Mouse (Mus musculus) heart, postnatal 0 days (tissue): ENCODE measurements around the gene Magi1. TPM values are rescaled to one million over a fixed set of nuclear protein-coding genes. Genes with fewer than 3 reads are reported as not detected.

Experiments used
- ATAC-seq: fragments of 200-750 bp; cut with Nextera tagmentation; 2 replicates; pipeline ENCODE4 v1.8.0; 2017; ENCODE audit warnings: low read depth, moderate number of reproducible peaks, moderate library complexity; ENCODE audit not compliant: insufficient read depth
- DNase-seq: peaks from one replicate; pipeline ENCODE4 v3.0.0-alpha.2; 2016; ENCODE audit warnings: low spot score
- H3K27ac ChIP-seq: fragments of 300-500 bp; sonication (generic); 2 replicates; pipeline ENCODE4 v1.5.1; 2014; ENCODE audit warnings: low read depth, mild to moderate bottlenecking
- H3K27me3 ChIP-seq: fragments of 300-500 bp; sonication (generic); 2 replicates; pipeline ENCODE4 v1.6.1; 2014; ENCODE audit warnings: low read length, mixed read lengths; ENCODE audit not compliant: control insufficient read depth, insufficient read depth
- H3K36me3 ChIP-seq: fragments of 300-500 bp; sonication (generic); replicated peaks from 2 replicates; pipeline ENCODE4 v1.6.1; 2014; ENCODE audit warnings: low read length, mixed read lengths; ENCODE audit not compliant: control insufficient read depth, insufficient read depth
- H3K4me1 ChIP-seq: fragments of 300-500 bp; sonication (generic); 2 replicates; pipeline ENCODE4 v1.6.1; 2014; ENCODE audit warnings: antibody characterized with exemption; ENCODE audit not compliant: control insufficient read depth, insufficient read depth
- H3K4me2 ChIP-seq: fragments of 300-500 bp; sonication (generic); 2 replicates; pipeline ENCODE4 v1.6.1; 2014; ENCODE audit warnings: low read depth, mild to moderate bottlenecking, low read length, moderate library complexity
- H3K4me3 ChIP-seq: fragments of 300-500 bp; sonication (generic); 2 replicates; pipeline ENCODE4 v1.5.1; 2014; ENCODE audit warnings: low read depth, low read length
- H3K9ac ChIP-seq: fragments of 300-500 bp; sonication (generic); replicated peaks from 2 replicates; pipeline ENCODE4 v1.6.1; 2014; ENCODE audit warnings: low read depth, low read length, mixed read lengths
- H3K9me3 ChIP-seq: fragments of 300-500 bp; sonication (generic); replicated peaks from 2 replicates; pipeline ENCODE4 v1.6.1; 2016; ENCODE audit warnings: low read length; ENCODE audit not compliant: control insufficient read depth
- CTCF ChIP-seq: IDR thresholded peaks from 2 replicates; pipeline ENCODE4 v1.5.1; 2016; ENCODE audit warnings: antibody characterized with exemption, control low read depth, low read depth
- EP300 ChIP-seq: IDR thresholded peaks from 2 replicates; pipeline ENCODE4 v1.6.1; 2016; ENCODE audit warnings: antibody characterized with exemption, low read depth
- WGBS: fragments of 180-500 bp; shearing (Covaris S2); extraction: QIAGEN DNeasy Blood & Tissue Kit; methylation state at CpG from one replicate; pipeline ENCODE4 v1.1.7; 2014; 5-methylcytosine and 5-hydroxymethylcytosine counted together
- polyA plus RNA-seq: library from polyadenylated mRNA; unstranded; fragments of >200 nt; fragmentation: Nextera tagmentation; extraction: Ambion mirVana; gene quantifications from 2 replicates; pipeline ENCODE4 v1.2.1, GENCODE M21; 2015
- total RNA-seq: library from RNA; depleted of rRNA; stranded (reverse); fragments of >200 nt; gene quantifications from 2 replicates; pipeline ENCODE4 v1.2.3, GENCODE M21; 2014; ENCODE audit warnings: low replicate concordance

Gene Magi1
- total and polyA plus RNA-seq, 2 experiments from 2014 or later: 4.6 to 15.3 TPM

GRCm38 (mm10) chr6:93962757-93963336 lies 320.9 kb downstream of the Magi1 start:
- Histone ChIP-seq H3K4me1 (peaks cover 25% of the 10 kb centered on the region), H3K36me3 (no peaks in the 10 kb centered on the region), H3K27me3 (no peaks in the 10 kb centered on the region), H3K9me3 (no peaks in the 10 kb centered on the region), H3K4me3 (no peak overlapping the region), H3K27ac (peak overlapping the region; percentile 38), H3K4me2 (no peak overlapping the region), H3K9ac (no peak overlapping the region)
- ATAC-seq (no peak), DNase-seq (no peak)
- TF ChIP-seq CTCF (no peak), EP300 (no peak)
- 70% methylated on average over 5 of the region's 5 CpGs for WGBS

- Histone ChIP-seq H3K9ac (no peak overlapping the region), H3K27me3 (no peaks in the 10 kb centered on the region), H3K4me1 (peaks cover 25% of the 10 kb centered on the region), H3K36me3 (no peaks in the 10 kb centered on the region), H3K9me3 (no peaks in the 10 kb centered on the region), H3K27ac (peak overlapping the region; percentile 56), H3K4me3 (no peak overlapping the region), H3K4me2 (no peak overlapping the region)
- WGBS: 26% methylated on average over 1 of the region's 1 CpGs
- ATAC-seq (peak; percentile 64; the same call in 1 of the 2 replicates), DNase-seq (peak; percentile 50)
- TF ChIP-seq EP300: no peak
- no peak for TF ChIP-seq CTCF
Measured at GRCm38 (mm10) chr6:93961782-93962181, 321.9 kb downstream of the Magi1 start.

GRCm38 (mm10) chr6:93957172-93957571 lies 326.5 kb downstream of the Magi1 start:
- Histone ChIP-seq H3K36me3 (no peaks in the 10 kb centered on the region), H3K4me1 (peaks cover 12% of the 10 kb centered on the region; the same call in 1 of the 2 replicates), H3K9me3 (no peaks in the 10 kb centered on the region), H3K27me3 (no peaks in the 10 kb centered on the region), H3K4me2 (no peak overlapping the region), H3K27ac (no peak overlapping the region), H3K9ac (no peak overlapping the region), H3K4me3 (no peak overlapping the region)
- WGBS: 80% methylated on average over 2 of the region's 2 CpGs
- no peak for DNase-seq
- TF ChIP-seq CTCF: no peak
- TF ChIP-seq EP300: no peak
- no peak for ATAC-seq

GRCm38 (mm10) chr6:93946612-93947011 lies 337.1 kb downstream of the Magi1 start:
- Histone ChIP-seq H3K27ac (peak overlapping the region; percentile 78), H3K4me1 (peaks cover 18% of the 10 kb centered on the region; the same call in 1 of the 2 replicates), H3K9me3 (no peaks in the 10 kb centered on the region), H3K36me3 (no peaks in the 10 kb centered on the region), H3K27me3 (no peaks in the 10 kb centered on the region), H3K9ac (no peak overlapping the region), H3K4me2 (no peak overlapping the region), H3K4me3 (no peak overlapping the region)
- peak; percentile 75 for DNase-seq
- WGBS: 14% methylated on average over 2 of the region's 2 CpGs
- TF ChIP-seq CTCF (no peak), EP300 (no peak)
- peak; percentile 95 for ATAC-seq

- no peak for ATAC-seq
- H3K9me3 ChIP-seq: no peaks in the 10 kb centered on the region
- whole genome bisulfite sequencing: 80% methylated on average over 6 of the region's 6 CpGs
- H3K4me1 ChIP-seq: no peaks in the 10 kb centered on the region
- no peaks in the 10 kb centered on the region for H3K27me3 ChIP-seq
- H3K9ac ChIP-seq: no peak overlapping the region
- DNase-seq: no peak
- H3K4me3 ChIP-seq: no peak overlapping the region
- TF ChIP-seq EP300 (no peak), CTCF (no peak)
- no peak overlapping the region for H3K4me2 ChIP-seq
- H3K27ac ChIP-seq: no peak overlapping the region
- no peaks in the 10 kb centered on the region for H3K36me3 ChIP-seq
Measured at GRCm38 (mm10) chr6:93936359-93936758, 347.4 kb downstream of the Magi1 start.

- H3K27me3 ChIP-seq: no peaks in the 10 kb centered on the region
- no peak overlapping the region for H3K27ac ChIP-seq
- no peak overlapping the region for H3K9ac ChIP-seq
- no peaks in the 10 kb centered on the region for H3K9me3 ChIP-seq
- WGBS: 58% methylated on average over 4 of the region's 4 CpGs
- TF ChIP-seq CTCF: no peak
- no peak for DNase-seq
- ATAC-seq: peak; percentile 30; the same call in 1 of the 2 replicates
- H3K4me2 ChIP-seq: no peak overlapping the region
- no peak overlapping the region for H3K4me3 ChIP-seq
- no peaks in the 10 kb centered on the region for H3K4me1 ChIP-seq
- H3K36me3 ChIP-seq: no peaks in the 10 kb centered on the region
Measured at GRCm38 (mm10) chr6:93935793-93936192, 347.9 kb downstream of the Magi1 start.
